Mouse (Mus musculus): ENCODE measurements around the gene Tsc2. TPM values are rescaled to one million over a fixed set of nuclear protein-coding genes. Genes with fewer than 3 reads are reported as not detected.

Gene Tsc2
- polyA plus RNA-seq, 2 experiments from 2014 or later = 9.8 to 24.1 TPM

DNA sequence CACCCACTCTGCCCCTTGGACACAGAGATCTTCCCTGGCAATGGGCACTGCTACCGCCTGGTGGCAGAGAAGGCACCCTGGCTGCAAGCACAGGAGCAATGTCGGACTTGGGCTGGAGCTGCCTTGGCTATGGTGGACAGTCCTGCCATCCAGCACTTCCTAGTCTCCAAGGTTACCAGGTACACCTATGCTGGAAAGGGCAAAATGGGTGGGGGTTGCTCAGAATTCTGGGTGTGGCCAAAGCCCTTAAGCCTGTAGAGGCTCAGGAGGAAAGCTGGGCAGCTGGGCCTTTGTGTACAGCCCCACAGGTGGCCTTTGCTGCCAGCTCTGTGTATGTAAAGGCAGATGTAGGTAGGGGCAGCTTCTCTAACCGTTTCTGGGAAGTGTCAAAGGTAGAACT, 66.6 kb downstream of the Tsc2 start:
- ATAC-seq = no peak

DNA sequence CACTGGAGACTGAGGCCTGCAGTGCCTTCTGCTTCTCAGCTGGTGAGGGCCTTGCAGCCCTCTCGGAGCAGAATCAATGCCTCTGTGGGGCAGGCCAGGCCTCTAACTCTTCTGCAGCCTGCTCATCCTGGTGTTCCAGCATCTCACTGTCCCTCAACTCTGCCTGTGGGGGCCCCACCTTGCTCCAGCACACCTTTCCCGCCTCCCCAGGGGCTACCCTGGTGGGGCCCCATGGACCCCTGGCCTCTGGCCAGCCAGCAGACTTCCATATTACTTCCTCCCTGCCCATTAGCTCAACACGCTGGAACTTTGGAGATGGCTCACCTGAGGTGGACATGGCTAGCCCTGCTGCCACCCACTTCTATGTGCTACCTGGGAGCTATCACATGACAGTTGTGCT, 67.3 kb downstream of the Tsc2 start:
- no peak for ATAC-seq

DNA sequence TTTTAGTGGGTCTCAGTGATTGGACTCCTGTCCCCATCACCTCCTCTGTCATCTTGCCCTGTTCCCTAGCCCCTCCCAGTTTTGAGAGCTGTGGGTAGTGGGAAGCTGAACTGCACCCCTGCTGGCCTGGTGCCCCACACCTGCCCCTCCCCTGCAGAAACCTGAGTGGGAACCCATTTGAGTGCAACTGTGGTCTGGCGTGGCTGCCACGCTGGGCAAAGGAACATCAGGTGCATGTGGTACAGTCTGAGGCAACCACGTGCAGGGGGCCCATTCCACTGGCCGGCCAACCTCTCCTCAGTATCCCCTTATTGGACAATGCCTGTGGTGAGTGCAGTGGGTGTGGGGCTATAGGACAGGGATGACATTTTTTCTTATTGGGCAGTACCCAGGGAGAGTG, 68.0 kb downstream of the Tsc2 start:
- ATAC-seq = no peak

DNA sequence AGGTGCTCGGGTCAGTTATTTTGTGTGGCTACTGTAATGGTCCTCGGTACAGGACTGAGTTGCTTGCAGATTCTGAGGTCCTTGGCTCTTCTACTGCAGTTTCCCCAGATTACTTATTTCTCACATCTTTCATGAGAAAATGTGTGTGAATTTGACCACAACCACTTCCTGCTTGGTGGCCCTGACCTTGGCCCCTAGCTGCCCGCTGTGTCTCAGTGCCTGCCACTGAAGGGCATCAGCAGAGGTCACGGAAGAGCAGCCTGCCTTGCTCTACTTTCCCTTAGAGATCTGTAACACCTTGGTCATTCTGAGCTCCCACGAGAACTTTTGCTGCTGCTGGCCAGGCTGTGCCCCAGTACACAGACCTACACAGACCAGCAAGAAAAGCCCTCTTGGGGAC, 68.8 kb downstream of the Tsc2 start:
- no peak for ATAC-seq

DNA sequence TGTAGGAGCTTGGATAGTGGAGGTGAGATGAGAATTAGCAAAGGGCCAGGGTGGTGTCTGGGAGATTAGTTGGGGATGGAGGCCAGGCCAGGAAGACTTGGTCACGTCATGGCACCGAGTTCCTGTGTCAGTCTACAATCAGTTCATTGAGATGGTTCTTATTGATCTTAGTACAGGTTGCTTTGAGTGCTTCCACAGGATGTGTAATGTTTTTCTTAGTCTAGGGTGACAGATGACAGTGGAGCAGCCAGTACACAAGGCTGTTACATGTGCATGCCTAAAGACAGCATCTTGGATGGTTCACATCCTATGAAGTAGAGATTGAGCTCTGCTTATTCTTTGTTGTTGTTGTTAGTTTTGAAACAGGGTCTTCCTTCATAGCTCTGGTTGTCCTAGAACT, 70.8 kb downstream of the Tsc2 start:
- no peak for ATAC-seq

DNA sequence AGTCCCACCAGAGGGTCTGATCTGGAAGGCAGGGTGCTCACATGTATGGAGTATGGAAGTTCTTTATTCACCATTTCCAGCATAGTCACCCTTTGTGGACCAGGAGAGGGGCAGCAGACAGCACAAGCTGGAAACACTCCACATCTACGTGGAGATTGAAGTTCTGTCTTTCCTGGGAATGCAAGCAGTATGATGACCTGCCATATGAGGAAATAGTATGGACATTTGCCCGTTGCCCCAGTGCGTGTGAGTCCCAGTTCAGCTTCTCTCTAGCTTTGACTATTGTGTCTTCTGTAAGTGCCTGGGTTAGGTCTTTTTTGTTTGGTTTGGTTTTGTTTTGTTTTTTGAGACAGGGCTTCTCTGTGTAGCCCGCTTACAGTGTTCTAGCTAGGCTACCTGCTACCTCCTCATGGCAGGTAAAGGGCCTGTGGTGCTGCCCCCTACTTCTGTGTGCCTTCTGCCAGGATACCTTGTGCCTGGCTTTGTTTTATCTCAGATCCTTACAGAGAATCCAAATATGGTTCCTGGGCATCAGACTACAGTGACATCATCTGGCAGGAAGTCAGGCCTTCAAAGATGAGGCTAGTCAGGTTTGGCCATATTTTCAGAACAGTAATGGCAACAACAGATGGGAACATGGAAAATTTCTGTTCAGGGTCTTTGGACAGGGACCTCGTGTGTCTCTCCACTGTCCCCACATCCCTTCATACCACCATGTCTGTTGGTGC, 72.0 kb downstream of the Tsc2 start:
- no peak for ATAC-seq

DNA sequence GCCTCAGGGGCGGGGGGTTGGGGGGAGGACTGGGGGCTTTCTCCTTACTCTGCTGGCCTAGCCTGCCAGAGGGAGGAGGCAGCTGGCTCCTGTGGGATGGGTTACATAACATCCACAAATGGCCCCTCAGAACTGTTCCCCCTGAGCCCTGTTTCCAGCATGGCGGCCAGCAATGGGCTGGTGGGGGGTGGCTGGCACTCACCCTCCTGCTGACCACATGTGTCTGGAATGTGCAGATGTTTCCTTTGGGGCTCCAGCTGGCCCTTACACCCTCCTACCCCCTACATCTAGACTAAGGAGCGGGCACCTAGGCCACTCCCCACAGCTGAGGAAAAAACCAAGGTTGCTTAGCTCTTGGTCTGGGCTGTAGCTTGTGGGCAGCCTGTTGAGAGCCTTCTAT, 73.3 kb downstream of the Tsc2 start:
- ATAC-seq = no peak

DNA sequence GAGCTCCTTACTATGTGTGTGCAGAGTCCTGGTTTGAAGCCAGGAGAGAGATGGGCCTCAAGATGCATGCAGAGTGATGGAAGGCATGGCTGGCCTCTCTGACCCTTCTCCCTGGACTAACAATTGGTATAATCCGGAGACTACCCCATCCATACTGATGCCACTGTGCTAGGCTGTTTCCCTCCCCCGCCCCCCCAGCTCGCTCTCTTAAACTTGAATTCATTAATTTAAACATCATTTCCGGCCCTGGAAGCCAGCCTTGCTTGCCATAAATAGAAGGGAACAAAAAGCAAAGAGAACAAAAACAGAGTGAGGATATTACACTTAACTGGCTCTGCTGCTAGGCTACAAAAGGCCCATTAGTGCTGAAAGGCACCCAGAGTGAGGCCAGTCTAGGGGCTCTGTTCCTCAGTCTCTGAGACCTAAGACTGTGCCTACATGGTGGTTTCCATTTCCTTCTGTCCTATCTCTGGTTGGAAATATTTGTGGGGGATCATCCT, 73.8 kb downstream of the Tsc2 start:
- no peak for ATAC-seq

DNA sequence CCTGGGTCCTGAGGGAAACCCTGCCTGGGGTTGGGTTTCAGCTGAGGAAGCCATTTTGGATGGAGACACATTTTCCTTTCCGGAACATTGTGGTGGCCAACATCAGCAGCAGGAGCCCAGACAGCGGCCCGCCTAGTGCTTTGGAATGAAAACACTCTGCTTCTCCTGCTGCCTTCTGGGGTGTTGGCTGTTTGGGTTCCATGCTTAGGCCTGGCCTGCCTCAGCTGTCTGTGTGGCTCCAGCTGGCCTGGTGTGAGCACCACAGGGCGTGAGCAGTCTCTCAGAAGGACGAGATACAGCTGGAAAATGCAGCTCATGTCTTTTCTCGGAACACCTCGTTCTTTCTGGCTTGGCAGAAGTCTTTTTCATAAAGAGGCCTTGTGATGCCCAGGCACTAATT, 75.3 kb downstream of the Tsc2 start:
- no peak for ATAC-seq

DNA sequence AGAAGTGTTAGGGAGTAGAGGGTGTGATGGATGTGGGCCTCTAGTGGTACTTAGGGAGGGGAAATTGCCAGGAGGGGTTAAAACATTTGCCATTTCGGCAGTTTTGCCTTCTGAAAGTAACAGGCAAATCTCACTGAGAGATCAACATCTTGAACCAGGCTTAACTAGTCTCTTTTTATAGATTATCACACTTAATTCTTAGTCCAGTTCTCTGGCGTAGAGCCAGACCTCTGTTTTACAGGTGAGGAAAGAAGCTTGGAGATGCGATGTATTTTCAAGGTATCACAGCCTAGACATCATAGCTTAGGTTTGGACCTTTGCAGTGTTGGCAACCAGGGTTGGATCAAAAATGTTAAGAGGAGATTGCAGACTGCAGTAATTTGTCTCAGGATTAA, 81.4 kb downstream of the Tsc2 start:
- no peak for ATAC-seq

DNA sequence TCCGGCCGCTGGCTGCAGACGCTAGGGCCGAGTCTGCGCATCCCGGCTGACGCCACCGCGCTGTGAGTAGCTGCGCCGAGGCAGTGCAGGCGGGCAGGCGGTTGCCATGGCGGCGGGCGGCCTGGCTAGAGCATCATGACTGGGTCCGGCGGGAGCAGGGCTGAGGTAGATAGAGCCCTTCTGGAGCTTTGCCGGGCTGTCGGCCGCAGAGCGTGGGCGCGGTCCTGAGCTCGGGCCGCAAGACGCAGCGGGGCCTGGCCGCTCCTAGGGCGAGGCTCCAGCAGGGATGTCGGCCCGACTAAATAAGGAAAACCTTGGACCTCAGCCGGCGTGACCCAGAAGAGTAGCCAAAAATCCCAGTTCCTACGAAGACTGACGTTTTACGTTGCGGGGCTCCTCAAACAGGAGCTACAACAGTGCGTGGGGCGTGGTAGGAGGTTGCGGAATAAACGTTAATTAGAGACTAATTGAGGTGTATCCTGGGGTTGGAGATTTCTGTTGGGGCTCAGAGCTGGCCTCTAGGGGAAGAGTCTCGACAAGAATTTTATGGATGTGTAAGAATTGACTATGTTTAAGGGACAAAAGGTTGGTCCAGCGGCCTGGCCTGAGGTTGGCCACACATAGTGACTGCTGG, 81.9 kb downstream of the Tsc2 start:
- no peak for ATAC-seq

DNA sequence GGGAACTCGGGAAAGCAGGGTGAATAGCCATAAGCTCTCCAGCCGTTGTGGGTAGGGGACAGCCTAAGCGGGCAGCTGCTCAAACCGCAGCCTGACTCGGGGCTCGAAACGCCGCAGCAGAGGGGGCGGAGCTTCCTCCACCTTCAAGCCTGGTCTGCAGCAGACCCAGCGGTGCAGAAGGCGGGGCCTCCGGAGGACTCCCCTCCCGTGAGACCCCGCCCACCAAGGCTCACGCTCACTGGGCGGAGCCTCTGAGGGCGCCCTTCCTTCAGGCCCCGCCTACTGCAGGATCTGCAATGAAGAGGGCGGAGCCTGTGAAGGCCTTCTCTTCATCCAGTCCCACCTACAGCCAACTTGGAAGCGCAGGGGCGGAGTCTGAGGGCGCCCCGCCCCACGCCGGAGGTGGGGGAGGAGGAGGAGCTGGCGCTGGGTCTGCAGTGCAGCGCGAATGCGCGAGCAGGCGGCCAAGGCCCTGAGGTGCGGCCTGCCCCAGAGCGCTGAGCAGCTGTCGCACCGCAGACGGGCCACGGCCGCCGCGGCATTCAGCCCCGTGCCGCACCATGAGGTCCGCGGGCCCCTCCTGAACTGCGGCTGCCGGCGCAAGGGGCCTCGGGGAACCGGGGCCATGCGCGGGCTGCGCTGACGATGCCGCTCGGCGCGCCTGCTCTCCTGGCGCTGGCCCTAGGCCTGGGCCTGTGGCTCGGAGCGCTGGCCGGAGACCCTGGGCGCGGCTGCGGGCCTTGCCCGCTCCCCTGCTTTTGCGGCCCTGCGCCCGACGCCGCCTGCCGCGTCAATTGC, 82.6 kb downstream of the Tsc2 start, which contains the start of gene Pkd1:
Gene Pkd1, plus strand, starts transcription at position 217 of the 798 bp plus-strand sequence.
- peak; percentile 83 for ATAC-seq

DNA sequence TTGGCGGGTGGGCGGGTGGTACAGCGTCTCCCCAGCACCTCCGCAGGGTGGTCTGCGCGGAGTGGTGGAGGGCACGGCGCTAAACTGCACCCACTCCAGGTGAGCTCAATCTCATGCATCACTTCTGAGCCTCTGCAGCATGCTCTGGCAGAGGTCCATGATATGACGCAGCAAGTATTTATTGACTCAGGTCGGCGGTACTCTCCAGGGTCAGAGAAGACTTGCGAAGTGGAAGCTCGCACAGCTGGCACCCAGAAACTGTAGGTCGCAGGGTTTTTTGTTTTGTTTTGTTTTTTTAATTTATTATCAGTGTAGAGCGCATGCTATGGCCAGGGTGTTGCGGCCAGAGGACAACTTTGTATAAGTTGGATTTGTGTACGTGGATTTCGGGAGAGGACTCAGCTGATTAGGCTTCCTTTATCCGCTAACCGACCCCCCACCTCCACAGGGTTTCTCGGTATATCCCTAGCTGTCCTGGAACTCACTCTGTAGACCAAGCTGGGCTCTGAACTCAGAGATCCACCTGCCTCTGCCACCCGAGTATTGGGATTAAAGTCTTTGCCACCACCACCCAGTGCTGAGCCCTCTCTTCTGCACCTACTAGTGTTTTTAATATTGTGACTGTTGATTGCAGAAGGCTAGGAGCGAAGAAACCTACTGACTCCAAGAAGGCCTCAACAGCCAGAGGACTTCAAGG, 83.4 kb downstream of the Tsc2 start:
- ATAC-seq = peak; percentile 19

DNA sequence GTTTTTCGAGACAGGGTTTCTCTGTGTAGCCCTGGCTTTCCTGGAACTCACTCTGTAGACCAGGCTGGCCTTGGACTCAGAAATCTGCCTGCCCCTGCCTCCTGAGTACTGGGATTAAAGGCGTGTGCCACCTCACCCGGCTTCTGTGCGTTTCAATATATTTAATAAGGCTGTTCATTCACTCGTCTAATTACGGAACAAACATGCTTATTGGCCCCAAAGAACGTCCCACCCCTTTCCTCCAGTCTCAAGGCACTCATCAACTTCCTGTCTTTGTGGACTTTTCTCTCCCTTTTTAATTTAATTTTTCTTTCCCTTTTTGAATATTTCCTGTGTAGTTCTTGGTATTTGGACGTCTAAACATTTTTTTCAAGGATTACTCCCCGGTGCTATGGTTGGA, 84.0 kb downstream of the Tsc2 start:
- peak; percentile 44 for ATAC-seq

DNA sequence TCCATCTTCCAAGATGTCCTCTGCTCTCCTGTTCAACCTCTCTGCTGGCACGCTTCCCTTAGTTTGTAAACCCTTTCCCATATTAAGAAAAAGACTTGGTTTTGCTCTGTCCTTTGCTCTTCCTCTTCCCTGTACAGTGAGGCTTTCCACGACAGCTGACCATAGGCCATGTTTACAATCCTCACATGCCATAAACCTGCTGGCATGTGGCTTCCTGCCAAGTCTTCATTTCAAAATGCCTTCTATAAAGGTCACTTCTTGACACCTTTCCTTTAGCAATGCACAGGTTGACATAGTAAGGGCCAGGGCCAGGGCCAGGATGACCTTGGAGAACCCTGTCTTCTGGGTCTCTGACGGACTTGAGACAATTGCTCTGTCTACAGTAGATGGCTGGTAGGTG, 86.2 kb downstream of the Tsc2 start:
- ATAC-seq = no peak

Other genes starting within 250 kb of the Tsc2 start
- 100 to 1,000 TPM; 114 to 119 TPM for gene Rnps1, start 218.1 kb downstream of the Tsc2 start, polyA plus RNA-seq (2017; shearing (Covaris generic))
- 10 to 100 TPM; 57.0 to 77.2 TPM for gene Eci1, start 206.0 kb downstream of the Tsc2 start, polyA plus RNA-seq (2017; shearing (Covaris generic))
- gene Dnase1l2, start 189.5 kb downstream of the Tsc2 start, polyA plus RNA-seq (2017; shearing (Covaris generic)) = 1 to 10 TPM; 1.9 to 3.6 TPM
- gene E4f1, start 162.3 kb downstream of the Tsc2 start, polyA plus RNA-seq (2017; shearing (Covaris generic)) = 10 to 100 TPM; 22.6 to 37.5 TPM
- gene Pgp, start 162.2 kb downstream of the Tsc2 start, polyA plus RNA-seq (2017; shearing (Covaris generic)) = 1 to 10 TPM; 3.3 to 6.2 TPM
- gene Bricd5, start 158.7 kb downstream of the Tsc2 start, polyA plus RNA-seq (2017; shearing (Covaris generic)) = not detected
- 10 to 100 TPM; 12.6 to 15.3 TPM for gene Mlst8, start 153.6 kb downstream of the Tsc2 start, polyA plus RNA-seq (2017; shearing (Covaris generic))
- under 1 TPM; 0.10 to 0.17 TPM for gene Caskin1, start 144.0 kb downstream of the Tsc2 start, polyA plus RNA-seq (2017; shearing (Covaris generic))
- 10 to 100 TPM; 35.0 to 58.7 TPM for gene Traf7, start 104.7 kb downstream of the Tsc2 start, polyA plus RNA-seq (2017; shearing (Covaris generic))
- 1 to 10 TPM; 2.8 to 3.3 TPM for gene Rab26, start 98.4 kb downstream of the Tsc2 start, polyA plus RNA-seq (2017; shearing (Covaris generic))
- 10 to 100 TPM; 11.5 to 15.4 TPM for gene Pkd1, start 82.8 kb downstream of the Tsc2 start, polyA plus RNA-seq (2017; shearing (Covaris generic))
- 1 to 10 TPM; 2.1 to 2.6 TPM for gene Nthl1, start 50 bp upstream of the Tsc2 start, polyA plus RNA-seq (2017; shearing (Covaris generic))
- gene Slc9a3r2, start 17.7 kb upstream of the Tsc2 start, polyA plus RNA-seq (2017; shearing (Covaris generic)) = not detected
- under 1 TPM in 1 of 2 experiments, not detected in 1; 0.66 TPM for gene Npw, start 25.8 kb upstream of the Tsc2 start, polyA plus RNA-seq (2017; shearing (Covaris generic))
- gene Zfp598, start 37.1 kb upstream of the Tsc2 start, polyA plus RNA-seq (2017; shearing (Covaris generic)) = 1 to 10 TPM; 4.5 to 4.6 TPM
- gene Syngr3, start 57.3 kb upstream of the Tsc2 start, polyA plus RNA-seq (2017; shearing (Covaris generic)) = 1 to 10 TPM in 1 of 2 experiments, under 1 TPM in 1; 0.43 to 1.2 TPM
- 10 to 100 TPM; 13.1 to 15.5 TPM for gene Gfer, start 63.5 kb upstream of the Tsc2 start, polyA plus RNA-seq (2017; shearing (Covaris generic))
- 1 to 10 TPM; 1.4 to 1.5 TPM for gene Noxo1, start 63.6 kb upstream of the Tsc2 start, polyA plus RNA-seq (2017; shearing (Covaris generic))
- gene Tbl3, start 75.0 kb upstream of the Tsc2 start, polyA plus RNA-seq (2017; shearing (Covaris generic)) = 10 to 100 TPM; 23.6 to 46.2 TPM
- not detected for gene Rnf151, start 85.4 kb upstream of the Tsc2 start, polyA plus RNA-seq (2017; shearing (Covaris generic))
- 1,000 to 10,000 TPM in 1 of 2 experiments, 100 to 1,000 TPM in 1; 537 to 1,178 TPM for gene Rps2, start 85.5 kb upstream of the Tsc2 start, polyA plus RNA-seq (2017; shearing (Covaris generic))
- 100 to 1,000 TPM; 226 to 265 TPM for gene Ndufb10, start 91.8 kb upstream of the Tsc2 start, polyA plus RNA-seq (2017; shearing (Covaris generic))
- not detected for gene Rpl3l, start 95.2 kb upstream of the Tsc2 start, polyA plus RNA-seq (2017; shearing (Covaris generic))
- 10 to 100 TPM; 33.5 to 39.9 TPM for gene Msrb1, start 104.0 kb upstream of the Tsc2 start, polyA plus RNA-seq (2017; shearing (Covaris generic))
- gene Hs3st6, start 120.4 kb upstream of the Tsc2 start, polyA plus RNA-seq (2017; shearing (Covaris generic)) = not detected
- gene Meiob, start 171.7 kb upstream of the Tsc2 start, polyA plus RNA-seq (2017; shearing (Covaris generic)) = not detected
- 10 to 100 TPM; 23.4 to 28.1 TPM for gene Hagh, start 207.5 kb upstream of the Tsc2 start, polyA plus RNA-seq (2017; shearing (Covaris generic))
- 1 to 10 TPM; 1.1 to 2.9 TPM for gene Fahd1, start 217.7 kb upstream of the Tsc2 start, polyA plus RNA-seq (2017; shearing (Covaris generic))
- gene Igfals, start 233.4 kb upstream of the Tsc2 start, polyA plus RNA-seq (2017; shearing (Covaris generic)) = not detected